Mouse (Mus musculus): ENCODE results near the gene Tsacc. TPM values are rescaled to one million over a fixed set of nuclear protein-coding genes. Genes with fewer than 3 reads are reported as not detected.

Tsacc gene
- polyA plus RNA-seq (2017; shearing (Covaris generic)), result 10 to 100 TPM in 1 of 2 experiments, 1 to 10 TPM in 1; 8.3 to 15.6 TPM

GRCm38 (mm10) chr3:88296561-88297318, at the start of gene Tsacc, which contains the start of gene Cct3:
TSS of gene Tsacc (minus strand) at chr3:88296999.
TSS of gene Cct3 (plus strand) at chr3:88297116.

DNA sequence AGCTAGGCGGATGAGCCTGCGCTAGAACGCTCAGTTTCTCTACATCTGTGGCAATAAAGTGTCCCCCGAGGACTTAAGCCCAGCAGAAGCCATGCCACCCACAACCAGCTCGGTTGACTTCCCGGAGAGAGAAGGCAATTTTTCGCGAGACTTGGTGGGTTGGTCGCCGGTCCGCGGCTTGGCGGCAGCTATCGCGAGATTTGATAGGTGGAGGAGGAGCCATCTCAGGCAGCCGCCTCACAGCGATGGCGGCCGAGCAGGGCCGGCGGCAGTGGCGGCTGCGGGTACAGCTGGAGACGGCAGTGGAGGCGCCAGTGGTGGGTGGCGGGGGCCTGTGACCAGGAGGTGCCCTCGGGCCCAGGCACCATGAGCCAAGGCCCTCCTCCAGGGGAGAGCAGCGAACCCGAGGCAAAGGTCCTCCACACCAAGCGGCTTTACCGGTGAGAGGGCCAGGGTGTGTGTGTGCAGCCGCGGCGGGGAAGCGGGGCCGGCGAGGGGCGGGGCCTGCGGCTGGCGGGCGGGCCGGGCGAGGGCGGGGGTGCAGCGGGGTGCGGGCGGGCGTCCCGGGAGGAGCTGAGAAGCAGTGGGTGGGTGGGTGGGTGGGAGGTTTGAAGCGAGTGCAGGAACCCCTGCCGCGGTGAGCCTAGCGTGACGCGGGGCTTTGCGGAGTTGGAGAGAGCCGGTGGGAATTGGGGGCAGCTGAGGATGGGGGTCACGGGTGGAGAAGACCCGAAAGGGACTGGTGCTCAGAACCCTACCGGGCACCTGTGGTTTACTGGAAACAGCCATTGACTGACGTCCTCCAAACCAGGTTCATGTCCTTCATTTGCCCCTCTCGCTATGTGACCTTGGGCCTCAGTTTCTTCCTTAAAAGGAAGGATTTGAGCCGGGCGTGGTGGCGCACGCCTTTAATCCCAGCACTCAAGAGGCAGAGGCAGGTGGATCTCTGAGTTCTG, 39.5 kb upstream of the Tsacc start, which contains the start of the genes Tmem79 and Smg5:
Gene Tmem79 (minus strand): TSS at position 91 of the 956 bp plus-strand sequence.
Gene Smg5 (plus strand): TSS at position 203 of the 956 bp plus-strand sequence.

GRCm38 (mm10) chr3:88324951-88325405, 28.2 kb upstream of the Tsacc start, which contains the start of gene Glmp:
TSS of gene Glmp (plus strand) at chr3:88325023.

GRCm38 (mm10) chr3:88287110-88287509, 9.7 kb downstream of the Tsacc start, which contains the start of gene Gm38392:
TSS of gene Gm38392 (minus strand) at chr3:88287210.

GRCm38 (mm10) chr3:88254268-88254926, 42.4 kb downstream of the Tsacc start, which contains the start of gene Rhbg:
TSS of gene Rhbg (minus strand) at chr3:88254709.

Other genes with a start within 250 kb of the Tsacc start
- 10 to 100 TPM; 80.8 to 88.9 TPM for gene Naxe, start 238.5 kb downstream of the Tsacc start, polyA plus RNA-seq (2017; shearing (Covaris generic))
- 1 to 10 TPM in 1 of 2 experiments, not detected in 1; 1.5 TPM for gene Ttc24, start 218.7 kb downstream of the Tsacc start, polyA plus RNA-seq (2017; shearing (Covaris generic))
- 1 to 10 TPM in 1 of 2 experiments, under 1 TPM in 1; 0.69 to 3.5 TPM for gene Iqgap3, start 215.0 kb downstream of the Tsacc start, polyA plus RNA-seq (2017; shearing (Covaris generic))
- gene Mef2d, start 154.6 kb downstream of the Tsacc start, polyA plus RNA-seq (2017; shearing (Covaris generic)), result 10 to 100 TPM; 95.1 to 98.4 TPM
- under 1 TPM in 1 of 2 experiments, not detected in 1; 0.39 TPM for gene Rhbg, start 42.3 kb downstream of the Tsacc start, polyA plus RNA-seq (2017; shearing (Covaris generic))
- gene Gm38392, start 9.8 kb downstream of the Tsacc start, polyA plus RNA-seq (2017; shearing (Covaris generic)), result under 1 TPM in 1 of 2 experiments, not detected in 1; 0.31 TPM
- 100 to 1,000 TPM; 327 to 346 TPM for gene Cct3, start 117 bp upstream of the Tsacc start, polyA plus RNA-seq (2017; shearing (Covaris generic))
- gene Glmp, start 28.0 kb upstream of the Tsacc start, polyA plus RNA-seq (2017; shearing (Covaris generic)), result 100 to 1,000 TPM; 342 to 357 TPM
- 1 to 10 TPM in 1 of 2 experiments, under 1 TPM in 1; 0.96 to 2.8 TPM for gene Tmem79, start 39.1 kb upstream of the Tsacc start, polyA plus RNA-seq (2017; shearing (Covaris generic))
- 10 to 100 TPM; 38.2 to 49.1 TPM for gene Smg5, start 39.3 kb upstream of the Tsacc start, polyA plus RNA-seq (2017; shearing (Covaris generic))
- 1 to 10 TPM; 1.1 to 3.0 TPM for gene Paqr6, start 67.6 kb upstream of the Tsacc start, polyA plus RNA-seq (2017; shearing (Covaris generic))
- gene Bglap3, start 75.7 kb upstream of the Tsacc start, polyA plus RNA-seq (2017; shearing (Covaris generic)), result 10 to 100 TPM in 1 of 2 experiments, not detected in 1; 82.5 TPM
- gene Bglap2, start 81.7 kb upstream of the Tsacc start, polyA plus RNA-seq (2017; shearing (Covaris generic)), result 1 to 10 TPM in 1 of 2 experiments, not detected in 1; 4.1 TPM
- gene Bglap, start 87.5 kb upstream of the Tsacc start, polyA plus RNA-seq (2017; shearing (Covaris generic)), result 1 to 10 TPM in 1 of 2 experiments, not detected in 1; 2.4 TPM
- gene Pmf1, start 113.3 kb upstream of the Tsacc start, polyA plus RNA-seq (2017; shearing (Covaris generic)), result 10 to 100 TPM; 36.0 to 42.7 TPM
- 10 to 100 TPM; 18.5 to 25.3 TPM for gene Slc25a44, start 128.1 kb upstream of the Tsacc start, polyA plus RNA-seq (2017; shearing (Covaris generic))
- gene Sema4a, start 164.2 kb upstream of the Tsacc start, polyA plus RNA-seq (2017; shearing (Covaris generic)), result 100 to 1,000 TPM in 1 of 2 experiments, 10 to 100 TPM in 1; 36.5 to 227 TPM
- 10 to 100 TPM; 19.0 to 26.0 TPM for gene Lmna, start 213.0 kb upstream of the Tsacc start, polyA plus RNA-seq (2017; shearing (Covaris generic))
- gene Mex3a, start 235.4 kb upstream of the Tsacc start, polyA plus RNA-seq (2017; shearing (Covaris generic)), result under 1 TPM; 0.24 to 0.40 TPM

Measured in inflammation-experienced regulatory T-cells (primary cell).